Mouse (Mus musculus): ENCODE results near the gene Castor2.

Gene Castor2

DNA sequence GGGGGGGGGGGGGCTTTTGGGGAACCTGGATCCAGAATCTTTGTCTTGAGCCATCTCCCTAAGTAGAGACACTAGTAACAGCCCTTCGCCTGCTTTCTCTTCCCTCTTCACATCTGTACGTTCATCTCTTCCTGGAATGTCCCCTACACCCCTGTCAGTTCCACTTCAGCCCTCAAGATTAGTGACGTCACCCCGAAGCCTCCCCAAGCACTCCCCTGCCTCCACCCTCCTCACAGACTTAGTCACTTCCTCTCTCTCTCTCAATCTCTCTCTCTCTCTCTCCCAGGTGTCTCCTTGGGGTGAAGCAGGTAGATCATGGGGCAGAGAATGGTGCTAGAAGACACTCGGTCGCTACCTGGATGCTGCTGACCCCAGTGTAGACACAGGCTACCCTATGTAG lies 3.2 kb downstream of the Castor2 start:
- DNase-seq, result no peak

DNA sequence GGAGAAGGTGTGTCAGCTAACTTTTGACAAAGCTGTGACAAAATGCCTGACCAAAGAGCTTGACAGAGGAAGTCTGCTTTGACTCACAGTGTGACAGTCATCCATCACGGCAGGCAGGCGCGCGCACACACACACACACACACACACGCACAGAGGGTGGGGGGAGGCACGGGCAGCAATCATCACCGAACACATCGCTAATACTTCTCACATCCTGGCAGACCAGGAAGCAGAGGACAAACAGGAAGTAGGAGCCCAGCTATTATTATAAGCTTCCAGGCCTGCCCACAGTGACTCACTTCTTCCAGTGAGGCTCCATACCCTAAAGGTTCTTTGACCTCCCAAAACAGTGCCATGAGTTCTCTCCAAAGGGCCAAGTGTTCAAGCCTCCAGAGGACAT lies 6.3 kb downstream of the Castor2 start:
- peak; percentile 41 for DNase-seq

DNA sequence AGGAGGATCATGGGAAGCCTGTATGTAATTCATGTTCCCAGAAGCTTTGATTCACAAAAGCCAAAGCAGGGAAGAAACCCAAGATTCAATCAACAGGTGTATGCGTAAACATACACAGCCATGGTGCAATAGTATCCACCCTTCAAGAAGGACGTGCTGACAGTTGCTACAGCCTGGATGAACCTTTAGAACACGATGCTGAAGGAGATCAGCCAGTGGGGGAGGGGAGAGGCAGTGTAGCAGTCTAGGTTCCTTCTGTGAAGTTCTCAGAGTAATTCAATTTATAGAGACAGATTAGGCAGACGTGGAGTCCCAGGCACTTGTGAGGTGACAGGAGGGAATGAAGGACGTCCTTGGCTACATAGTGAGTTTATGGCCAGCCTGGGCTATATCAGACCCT lies 15.5 kb downstream of the Castor2 start:
- DNase-seq, result no peak

DNA sequence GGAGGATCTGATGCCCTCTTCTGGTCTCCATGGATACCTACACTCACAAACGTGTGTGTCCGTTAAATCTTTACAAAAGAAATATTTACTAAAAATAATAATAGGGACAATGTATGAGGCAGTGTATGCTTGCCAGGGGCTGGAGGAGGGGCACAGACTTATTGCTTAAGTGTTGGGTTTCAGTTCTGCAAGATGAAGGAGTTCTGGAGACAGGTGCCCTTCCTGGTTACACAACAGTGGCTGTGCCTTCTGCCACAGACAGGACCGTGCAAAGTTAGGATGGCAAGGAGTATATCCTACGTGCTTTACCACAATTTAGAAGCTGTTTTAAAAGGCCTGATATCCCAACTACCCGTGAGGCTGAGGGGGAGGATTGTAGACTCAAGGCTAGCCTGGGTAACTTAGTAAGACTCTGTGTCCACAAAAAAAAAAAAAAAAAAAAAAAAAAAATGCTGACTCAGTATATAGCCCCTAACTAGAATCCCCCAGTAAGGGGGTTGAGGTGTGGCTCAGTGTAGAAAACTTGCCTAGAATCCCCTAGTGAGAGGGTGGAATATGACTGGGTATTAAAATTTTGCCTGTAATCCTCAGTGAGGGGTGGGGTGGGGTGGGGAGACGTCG lies 16.2 kb downstream of the Castor2 start:
- no peak for DNase-seq

DNA sequence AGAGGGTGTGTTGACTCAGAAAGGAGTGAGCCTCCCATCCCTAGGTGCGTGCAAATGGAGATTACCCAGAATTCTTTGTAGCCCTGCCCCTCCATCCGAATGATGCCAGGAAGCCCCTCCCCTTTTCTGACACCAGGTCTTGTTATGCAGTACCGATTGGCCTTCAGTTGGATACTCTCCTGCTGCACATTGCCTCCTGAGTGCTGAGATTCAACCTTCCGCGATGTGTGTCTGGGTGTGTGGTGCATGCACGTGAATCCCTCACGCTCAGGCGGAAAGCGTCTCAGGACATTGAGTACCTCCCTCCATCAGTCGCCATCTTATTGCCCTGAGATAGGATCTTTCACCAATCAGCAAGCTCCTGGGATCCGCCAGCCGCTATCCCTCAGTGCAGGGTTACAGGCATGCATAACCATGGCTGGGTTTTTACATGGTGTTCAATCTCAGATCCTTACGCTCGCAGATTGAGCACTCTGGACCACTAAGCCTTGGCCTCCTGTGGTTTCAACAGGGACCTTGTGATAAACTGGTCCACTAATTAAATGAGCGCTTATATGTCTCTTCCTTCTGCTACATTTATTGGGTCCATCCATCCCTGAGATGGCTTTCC lies 19.4 kb downstream of the Castor2 start:
- DNase-seq, result no peak

DNA sequence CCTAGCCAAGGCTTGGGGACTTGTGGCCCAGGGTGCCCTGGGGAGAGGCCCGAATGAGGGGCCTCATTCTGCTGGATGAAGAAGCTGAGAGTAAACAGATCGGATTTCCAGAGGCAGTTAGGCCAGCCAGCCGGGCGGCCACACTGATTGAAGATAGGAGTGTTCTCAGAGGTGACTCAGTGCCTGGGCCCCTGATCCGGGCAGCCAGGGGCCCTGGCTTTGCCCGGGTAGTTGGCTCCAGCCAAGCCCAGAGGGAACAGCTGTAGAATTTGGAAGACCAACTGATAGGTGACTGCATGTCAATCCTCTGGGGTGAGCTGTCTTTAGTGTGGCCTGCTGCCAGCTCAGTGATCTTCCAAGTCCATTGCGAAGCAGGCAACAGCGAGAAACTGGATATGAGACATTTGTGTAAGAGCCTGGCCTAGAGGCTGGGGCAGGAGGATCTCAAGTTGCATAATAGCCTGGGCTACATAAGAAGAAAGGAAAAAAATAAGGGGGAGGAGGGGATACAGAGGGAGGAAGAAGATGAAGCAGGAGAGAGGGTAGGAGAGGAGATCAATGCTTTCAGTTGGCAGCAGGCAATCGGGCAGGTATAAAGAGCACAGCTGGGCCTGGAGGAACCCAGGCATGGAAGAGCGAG lies 20.1 kb downstream of the Castor2 start:
- no peak for DNase-seq

DNA sequence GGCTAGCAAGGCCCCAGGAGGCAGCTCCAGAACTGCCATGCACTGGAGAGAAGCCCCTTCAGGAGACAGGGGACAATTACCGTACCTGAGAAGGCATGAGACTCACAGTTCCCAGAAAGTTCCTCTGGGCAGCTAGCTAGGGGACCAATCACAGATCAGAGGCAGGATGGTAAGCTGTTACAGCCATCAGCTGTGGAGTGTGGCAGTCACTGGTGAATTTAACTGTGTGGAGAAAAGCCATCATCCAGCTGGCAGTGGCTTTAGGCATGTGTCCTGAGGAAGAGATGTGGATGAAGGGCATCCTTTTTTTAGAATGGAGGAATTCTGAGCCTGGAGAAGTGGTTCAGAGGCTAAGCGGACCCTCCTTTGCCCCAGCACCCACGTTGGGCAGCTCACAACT lies 20.6 kb downstream of the Castor2 start:
- DNase-seq, result no peak

DNA sequence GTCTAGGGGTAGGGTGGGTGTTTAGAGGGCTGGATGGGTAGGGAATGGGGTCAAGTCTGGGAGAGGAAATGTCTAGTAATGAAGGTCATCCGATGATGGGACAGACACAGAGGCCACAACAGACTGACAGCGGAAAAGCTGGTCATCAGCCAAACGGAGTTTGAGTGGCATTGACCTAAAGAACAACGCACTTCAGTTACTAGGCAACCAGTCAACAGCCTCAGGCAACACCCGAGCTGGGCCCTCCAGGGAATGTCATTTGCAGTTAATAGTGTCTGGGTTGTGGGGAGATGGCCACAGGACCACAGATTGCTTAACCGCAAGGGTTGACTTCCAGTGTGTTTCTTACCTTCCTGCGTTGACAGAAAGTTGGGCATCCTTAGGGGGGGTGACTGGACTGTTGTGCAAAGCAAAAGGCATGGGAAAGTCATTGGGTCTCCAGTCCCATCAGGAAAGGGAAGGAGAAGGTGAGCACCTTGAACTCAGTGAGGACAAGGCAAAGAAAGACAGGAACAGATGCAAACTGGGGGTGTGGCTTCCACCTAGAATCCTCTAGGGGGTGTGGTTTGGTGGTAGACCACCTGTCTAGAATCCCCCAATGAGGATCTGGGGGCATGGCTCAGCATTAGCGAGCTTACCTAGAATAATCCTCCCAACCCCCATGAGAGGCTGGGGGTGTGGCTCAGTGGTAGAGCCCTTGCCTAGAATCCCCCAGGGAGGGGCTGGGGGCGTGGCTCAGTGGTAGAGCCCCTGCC lies 21.8 kb downstream of the Castor2 start:
- peak; percentile 42 for DNase-seq

DNA sequence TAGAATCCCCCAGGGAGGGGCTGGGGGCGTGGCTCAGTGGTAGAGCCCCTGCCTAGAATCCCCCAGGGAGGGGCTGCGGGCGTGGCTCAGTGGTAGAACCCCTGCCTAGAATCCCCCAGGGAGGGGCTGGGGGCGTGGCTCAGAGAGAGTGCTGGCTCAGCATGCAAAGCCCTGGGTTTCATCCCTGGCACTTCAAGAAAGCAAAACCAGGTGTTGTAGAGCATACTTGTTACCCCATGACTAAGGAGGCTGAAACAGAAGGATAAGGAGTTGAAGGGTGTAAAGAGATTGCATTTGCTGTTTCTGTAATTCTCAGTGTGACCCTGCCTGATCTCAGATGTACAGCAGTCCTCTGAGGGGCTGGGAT lies 22.4 kb downstream of the Castor2 start:
- DNase-seq, result no peak

DNA sequence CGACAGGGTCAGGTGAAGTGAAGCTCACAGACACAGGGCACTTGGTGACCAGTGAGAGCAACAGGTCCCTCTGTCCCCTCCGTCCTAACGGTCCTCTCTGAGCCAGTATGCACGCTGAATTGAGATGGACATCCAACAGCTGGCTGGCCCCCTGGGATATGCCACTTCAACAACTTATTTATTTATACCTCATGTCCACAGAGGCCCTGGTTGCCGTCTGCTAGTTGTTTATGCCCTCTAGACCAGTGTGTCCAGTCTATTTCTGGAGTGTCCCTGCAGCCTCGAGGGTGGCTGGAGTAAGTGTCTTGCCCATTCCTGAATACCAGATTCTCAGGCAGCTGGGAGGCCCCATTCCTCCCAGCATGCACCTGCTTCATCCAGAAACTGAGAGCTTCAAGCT lies 24.3 kb downstream of the Castor2 start:
- DNase-seq, result no peak

DNA sequence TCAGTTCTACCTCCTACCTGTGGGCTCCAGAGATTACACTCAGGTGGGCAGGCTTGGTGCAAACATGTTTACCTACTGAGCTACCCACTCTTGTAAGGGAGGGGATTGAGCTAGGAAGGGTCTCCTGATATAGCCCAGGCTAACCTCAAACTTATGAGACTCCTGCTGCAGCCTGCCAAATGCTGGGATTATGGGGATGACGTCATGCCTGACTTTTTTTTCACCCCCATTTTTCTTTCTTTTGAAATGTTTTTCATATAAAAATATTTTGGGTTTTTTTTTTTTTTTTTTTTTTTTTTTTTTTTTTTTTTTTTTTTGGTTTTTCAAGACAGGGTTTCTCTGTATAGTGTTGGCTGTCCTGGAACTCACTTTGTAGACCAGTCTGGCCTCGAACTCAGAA lies 26.7 kb downstream of the Castor2 start:
- no peak for DNase-seq

DNA sequence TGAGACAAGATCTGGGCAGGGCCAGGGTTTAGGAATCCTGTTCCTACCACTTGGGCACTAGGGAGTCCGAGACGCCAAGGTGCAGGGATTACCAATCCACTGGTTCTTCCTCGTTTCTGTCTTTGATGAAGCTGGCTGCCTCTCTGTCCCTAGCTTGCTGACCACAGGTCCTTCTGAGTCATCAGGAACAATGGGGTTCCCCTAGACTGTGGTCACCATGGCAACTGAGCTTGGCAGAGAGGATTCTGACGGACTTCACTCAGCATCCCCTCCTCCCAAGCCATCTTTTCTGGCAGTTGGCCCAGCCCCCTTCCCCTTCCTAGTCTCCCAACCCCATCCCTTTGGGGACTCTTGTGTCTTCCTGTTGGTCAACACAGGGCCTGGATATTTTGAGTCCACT lies 32.1 kb downstream of the Castor2 start:
- DNase-seq, result no peak

DNA sequence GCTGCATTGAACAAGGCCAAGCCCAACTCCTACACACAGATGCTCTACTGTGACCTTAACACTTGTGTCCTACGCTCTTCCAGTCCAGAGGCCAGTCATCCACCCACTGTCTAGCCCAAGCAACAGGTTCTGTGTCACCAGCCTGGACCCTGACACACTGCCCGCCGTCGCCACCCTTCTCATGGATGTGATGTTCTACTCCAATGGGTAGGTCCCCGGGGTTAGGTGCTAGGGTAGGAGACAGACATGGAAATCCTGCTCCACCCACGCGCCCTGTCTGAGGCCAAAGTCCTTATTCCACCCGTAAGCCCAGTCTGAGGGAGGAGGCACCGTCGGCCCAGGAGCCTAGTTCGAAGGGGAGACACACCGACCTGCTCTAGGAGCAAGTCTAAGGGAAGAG lies 36.5 kb downstream of the Castor2 start:
- no peak for DNase-seq

DNA sequence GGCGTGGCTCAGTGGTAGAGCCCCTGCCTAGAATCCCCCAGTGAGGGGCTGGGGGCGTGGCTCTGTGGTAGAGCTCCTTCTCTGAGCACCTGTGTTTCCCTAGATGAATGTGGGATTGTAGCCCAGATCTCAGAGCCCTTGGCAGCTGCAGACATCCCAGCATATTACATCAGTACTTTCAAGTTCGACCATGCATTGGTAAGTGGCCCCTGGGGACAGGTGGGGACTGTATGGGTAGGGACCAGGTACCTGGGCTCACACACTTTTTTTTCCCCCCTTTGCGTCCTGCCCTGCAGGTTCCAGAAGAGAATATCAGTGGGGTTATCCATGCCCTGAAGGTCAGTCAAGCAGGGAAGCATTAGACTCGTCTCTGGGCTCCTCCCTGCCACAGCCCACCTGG lies 38.4 kb downstream of the Castor2 start:
- DNase-seq, result no peak

DNA sequence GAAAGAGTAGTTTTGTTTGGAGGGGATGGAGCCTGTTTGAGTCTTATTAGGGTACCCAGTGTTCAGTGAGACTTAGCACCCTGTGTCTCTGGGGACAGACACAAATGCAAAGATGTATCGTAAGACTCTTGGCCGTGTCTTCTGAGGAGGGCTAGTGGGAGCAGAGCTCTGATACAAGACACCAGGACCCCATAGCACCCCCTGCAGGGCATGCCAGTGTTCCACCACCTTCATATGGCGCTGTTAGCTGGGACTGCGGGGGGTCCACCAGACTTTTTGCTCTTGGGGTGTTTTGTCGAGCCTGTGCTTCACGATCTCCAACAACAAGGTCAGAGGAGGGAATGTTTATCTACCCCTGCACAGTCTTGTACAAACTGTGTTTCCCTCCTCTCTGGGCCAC lies 39.9 kb downstream of the Castor2 start:
- DNase-seq, result no peak

DNA sequence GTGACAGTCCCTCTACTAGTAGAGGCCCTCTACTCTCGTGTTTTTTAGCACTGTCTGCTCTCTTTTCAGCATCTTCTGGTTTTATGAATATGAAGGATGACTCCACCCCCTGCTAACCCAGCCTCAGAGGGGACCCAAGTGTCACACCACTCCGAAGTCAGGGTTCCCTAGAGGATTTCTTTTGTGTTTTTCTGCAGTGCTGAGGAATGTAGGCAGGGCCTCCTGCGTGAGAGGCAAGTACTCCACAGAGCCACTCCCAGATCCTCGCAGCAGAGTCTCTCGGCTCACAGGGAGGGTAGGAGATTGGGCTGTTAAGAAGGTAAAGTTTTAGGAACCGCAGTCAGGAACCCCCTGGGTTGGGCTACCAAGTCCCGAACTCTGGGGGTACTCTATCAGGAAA lies 41.7 kb downstream of the Castor2 start:
- DNase-seq, result no peak

DNA sequence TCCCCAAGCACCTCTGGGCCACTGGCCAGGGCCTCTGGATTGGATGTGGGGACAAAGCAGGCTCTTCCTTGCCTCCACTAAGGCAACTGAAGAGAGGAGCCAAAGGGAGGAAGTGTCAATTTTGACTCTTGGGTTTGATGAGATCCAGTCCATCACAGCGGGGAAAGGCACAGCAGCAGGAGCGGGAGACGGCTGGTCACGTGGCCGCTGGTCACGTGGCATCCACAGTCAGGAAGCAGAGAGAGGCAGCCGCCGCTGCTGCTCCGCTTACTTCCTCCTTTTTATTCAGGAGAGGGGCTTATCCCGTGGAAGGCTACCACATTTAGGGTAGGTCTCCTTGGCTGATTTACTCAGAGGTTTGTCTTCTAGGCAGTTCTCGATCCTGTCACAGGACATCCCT lies 42.9 kb downstream of the Castor2 start:
- DNase-seq, result no peak

DNA sequence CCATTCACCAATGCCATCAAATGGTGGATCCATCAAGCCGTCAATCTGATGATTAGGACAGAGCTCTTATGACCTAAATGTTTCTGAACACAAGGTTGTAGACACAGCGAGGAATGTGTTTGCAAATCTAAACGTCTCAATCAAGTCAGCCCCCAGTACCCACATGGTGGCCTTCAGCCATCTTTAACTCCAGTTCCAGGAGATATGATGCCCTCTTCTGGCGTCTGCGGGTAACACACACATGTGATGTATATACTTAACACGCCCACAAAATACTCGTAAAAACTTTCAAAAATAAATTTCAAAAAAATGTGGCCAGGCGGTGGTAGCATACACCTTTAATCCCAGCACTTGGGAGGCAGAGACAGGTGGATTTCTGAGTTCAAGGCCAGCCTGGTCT lies 45.5 kb downstream of the Castor2 start:
- no peak for DNase-seq

DNA sequence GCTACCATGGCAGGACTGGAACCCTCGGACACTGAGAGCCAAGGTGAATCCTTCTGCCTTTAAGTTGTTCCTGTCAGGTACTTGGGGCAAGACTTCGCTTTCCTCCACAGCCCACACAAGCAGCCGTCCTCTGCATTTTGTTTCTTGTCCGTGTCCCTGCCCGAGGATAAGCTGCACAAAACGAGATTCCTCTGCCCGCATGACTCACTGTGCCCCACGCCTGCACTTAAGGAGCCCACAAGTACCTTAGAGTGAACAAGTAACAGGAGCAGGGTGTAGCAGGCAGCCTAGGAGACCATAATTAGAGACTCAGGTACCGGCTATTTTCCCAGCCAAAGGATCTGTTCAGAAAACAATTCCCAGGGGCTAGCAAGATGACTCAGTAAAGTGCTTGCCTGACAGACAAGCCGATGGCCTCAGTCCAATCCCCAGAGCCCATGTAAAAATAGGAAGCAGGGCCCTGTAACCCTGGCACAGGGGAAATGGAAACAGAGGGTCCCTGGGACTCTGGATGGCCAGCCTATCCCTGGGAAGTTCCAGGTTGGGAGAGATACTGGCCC lies 47.8 kb downstream of the Castor2 start:
- DNase-seq, result peak; percentile 46

DNA sequence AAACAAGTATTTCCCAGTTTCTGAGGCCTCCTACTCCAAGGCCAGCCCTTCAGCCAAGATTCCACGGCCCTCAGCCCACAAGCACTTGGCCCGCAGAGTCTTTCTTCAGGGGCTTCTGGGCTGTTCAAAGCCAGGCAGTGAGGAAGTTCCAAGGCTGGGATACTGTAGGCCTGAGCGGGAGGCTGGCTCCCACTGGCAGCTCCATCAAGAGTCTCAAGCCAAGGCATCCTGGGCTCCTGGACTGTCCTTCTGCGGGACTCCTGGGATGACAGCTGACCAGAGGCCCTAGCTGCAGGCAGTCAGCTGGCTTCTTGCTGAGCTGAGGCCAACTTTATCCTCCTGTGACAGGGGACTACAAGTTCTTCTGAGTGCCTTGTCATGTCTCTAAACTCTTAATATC lies 48.6 kb downstream of the Castor2 start:
- no peak for DNase-seq

DNA sequence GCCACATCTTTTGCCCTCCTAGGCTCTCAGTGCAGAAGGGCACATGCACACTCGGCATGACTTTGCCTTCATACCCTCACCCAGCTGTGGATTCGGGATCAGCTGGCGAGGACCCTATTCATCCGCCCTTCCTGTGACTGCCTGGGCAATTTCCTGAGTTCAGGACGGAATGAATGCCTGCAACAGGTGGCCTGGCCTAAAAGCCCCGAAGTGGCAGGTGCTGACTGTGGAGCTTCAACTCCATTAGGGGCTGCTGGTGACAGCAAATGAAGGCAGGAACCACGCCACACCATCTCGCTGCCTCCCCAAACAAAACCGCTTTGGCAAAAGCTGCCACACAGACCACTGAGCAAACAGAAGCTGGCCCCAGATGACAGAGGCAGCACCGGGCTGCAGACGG lies 52.4 kb downstream of the Castor2 start:
- no peak for DNase-seq

DNA sequence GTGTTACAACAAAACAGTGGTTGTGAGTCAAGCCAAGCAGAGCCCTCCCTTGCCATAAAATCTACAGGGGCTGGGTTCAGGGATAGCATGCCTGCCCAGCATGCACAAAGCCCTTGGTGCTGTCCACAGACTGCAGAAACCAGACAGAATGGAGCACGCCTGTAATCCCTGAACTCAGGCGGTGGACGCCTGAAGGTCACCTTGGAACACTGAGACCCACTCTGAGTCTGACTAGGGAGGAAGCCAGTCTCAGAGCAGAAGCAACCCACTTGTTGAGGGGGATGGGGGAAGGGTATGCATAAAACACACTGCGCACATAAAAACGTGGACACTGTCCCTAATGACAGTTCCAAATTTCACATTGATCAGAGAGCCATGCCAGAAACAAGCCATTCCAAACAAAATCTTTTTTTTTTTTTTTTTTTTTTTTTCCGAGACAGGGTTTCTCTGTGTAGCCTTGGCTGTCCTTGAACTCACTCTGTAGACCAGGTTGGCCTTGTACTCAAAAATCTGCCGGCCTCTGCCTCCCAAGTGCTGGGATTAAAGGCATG lies 56.5 kb downstream of the Castor2 start:
- peak; percentile 21 for DNase-seq

DNA sequence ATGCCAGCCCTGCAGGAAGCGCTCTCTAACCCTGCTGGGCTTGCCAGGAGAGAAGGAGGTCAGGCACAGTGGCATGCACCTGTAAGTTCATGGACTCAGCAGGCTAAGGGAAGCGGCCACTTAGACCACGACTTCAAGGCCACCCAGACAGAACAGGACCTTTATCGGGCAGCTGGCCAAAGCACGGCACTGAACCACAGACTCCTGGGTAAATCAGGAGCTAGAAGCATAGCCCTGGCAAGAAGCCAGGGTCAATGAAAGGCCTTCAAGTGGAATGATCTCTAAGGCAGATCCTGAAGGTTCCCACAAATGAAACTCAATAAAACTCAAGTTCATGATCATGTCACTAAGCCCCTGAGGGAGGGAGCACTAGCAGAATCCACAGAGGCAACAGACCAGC lies 65.2 kb downstream of the Castor2 start:
- no peak for DNase-seq

DNA sequence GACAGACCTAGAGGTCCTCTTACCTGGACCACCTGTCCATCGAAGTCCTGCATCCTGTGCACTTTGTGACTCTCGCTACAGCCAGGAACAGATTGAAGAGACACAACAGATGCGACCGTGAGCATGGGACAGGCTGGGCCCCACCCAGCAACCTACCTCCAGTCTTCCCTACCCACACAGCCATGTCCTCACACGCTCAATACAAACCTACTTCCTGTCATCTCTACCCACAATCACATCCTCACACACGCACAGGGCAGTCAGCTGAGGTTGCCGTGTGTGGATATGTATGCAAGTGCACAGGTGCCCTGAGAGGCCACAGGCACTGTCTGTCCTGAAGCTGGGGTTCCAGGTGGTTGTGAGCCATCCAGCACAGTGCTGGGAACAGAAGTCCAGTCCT lies 67.1 kb downstream of the Castor2 start:
- no peak for DNase-seq
